Mouse (Mus musculus) T-cell, adult 2 months (primary cell): ENCODE results near the gene Mgat5.

ENCODE experiments used
- DNase-seq: peaks from one replicate; pipeline ENCODE4 v3.0.0; 2022; ENCODE audit warnings: low spot score

The Mgat5 gene

GRCm38 (mm10) chr1:127394716-127395115 lies 189.9 kb downstream of the Mgat5 start:
- no peak for DNase-seq

DNA sequence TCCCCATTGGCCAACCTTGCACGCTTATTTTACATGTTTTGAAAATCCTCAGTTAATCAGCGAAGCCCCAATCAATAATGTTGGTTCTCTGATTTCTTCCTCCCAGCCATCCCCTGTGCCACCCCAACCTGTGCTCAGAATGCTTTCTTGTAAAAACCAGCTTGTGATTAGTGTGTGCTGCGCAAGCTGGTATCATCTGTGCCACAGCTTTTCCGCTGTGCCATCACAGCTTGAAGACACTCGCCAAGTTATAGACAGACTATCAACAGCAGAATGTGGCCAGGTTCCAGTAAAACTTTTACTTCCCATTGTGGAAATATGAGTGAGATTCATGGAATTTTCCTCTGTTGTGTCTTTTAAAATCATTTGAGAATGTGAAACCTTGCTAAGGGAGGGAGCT lies 190.9 kb downstream of the Mgat5 start:
- DNase-seq = no peak

DNA sequence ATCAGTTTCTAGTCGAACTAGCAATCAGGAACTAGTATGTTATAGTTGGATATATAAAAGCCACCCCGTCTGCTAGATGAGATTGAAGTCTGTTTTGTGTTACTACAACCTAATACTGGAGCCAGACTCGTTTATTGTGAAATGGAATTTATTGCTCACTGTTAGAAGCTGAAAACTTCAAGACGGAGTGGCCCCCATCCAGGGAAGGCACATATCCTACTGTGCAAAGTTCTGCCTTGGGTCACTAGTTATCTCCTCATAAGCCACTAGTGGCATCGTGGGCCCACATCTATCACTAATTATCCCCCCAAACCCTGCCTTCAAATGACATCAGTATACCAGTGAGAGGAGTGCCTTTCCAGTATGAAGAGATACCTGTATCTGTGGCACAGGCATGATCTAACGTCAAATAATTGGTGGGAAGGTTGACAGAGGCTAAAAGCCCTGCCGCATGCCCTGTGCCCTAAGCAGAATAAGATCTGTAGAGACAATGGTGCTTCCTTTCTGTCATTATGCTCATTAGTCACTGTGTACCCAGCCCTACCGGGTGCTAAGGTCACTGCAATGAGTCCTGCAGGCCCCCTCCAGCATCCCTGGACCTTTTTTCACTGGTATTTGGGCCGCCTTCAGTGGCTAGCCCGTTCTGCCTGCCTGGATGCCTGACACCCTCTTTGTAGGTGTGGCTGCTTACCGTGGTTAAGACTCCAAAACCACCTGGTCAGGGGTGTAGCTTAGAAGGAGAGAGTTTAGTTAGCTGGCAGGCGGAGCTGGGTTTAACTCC lies 191.9 kb downstream of the Mgat5 start:
- DNase-seq = no peak

DNA sequence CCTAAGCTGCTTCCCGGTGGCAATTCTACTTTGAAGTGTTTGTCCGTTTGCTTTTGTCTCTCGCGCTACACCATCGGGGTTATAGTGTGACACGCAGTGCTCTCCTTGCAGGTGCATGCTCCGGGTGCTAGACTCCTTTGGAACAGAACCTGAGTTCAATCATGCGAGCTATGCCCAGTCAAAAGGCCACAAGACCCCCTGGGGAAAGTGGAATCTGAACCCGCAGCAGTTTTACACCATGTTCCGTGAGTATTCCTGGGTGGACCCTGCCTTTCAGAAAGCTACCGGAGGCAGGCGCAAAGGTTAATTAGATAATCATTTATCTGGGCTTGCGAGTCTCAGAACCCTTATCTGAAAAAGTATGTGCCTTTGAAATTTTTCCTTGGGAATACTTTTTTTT lies 192.6 kb downstream of the Mgat5 start:
- no peak for DNase-seq

GRCm38 (mm10) chr1:127398186-127398585 lies 193.4 kb downstream of the Mgat5 start:
- no peak for DNase-seq

DNA sequence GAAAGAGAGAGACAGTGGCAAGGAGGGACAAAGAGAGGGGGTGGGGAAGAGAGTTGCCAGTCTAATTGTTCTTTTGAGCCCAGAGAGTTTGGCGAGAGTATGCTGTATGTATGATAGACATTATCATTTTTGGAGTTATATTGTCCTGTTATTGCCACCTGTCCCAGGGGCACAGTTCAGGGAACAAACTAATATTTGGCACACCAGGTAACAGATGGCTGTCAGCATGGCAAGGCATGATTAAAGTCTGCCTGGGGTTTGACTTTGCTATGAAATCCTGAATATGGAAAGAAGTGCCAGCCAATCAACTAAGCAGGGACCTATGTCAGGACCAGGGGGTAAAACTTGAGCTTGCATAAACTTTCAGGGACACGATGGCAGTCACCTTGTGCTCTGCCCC lies 195.4 kb downstream of the Mgat5 start:
- no peak for DNase-seq

GRCm38 (mm10) chr1:127400666-127401065 lies 195.9 kb downstream of the Mgat5 start:
- DNase-seq = no peak

GRCm38 (mm10) chr1:127404655-127405054 lies 199.8 kb downstream of the Mgat5 start:
- DNase-seq = no peak

GRCm38 (mm10) chr1:127408957-127409423 lies 204.2 kb downstream of the Mgat5 start:
- DNase-seq = no peak

DNA sequence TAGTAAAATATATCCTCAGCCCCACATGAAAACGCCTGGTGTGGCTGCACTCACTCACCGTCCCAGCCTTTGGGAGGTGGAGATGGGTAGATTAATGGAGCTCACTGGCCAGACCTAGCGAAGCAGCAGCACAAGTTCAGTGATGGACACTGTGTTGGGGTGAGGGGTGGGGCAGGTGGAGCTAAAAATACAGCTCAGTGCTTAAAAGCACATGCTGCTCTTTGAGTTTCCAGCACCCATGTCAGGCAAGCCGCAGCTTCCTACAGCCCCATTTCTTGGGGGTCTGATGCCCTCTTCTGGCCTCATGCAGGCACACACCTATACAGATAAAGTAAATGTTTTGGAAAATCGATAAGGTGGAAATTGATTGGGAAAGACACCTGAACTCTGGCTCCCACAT lies 204.7 kb downstream of the Mgat5 start:
- DNase-seq = peak; percentile 9

DNA sequence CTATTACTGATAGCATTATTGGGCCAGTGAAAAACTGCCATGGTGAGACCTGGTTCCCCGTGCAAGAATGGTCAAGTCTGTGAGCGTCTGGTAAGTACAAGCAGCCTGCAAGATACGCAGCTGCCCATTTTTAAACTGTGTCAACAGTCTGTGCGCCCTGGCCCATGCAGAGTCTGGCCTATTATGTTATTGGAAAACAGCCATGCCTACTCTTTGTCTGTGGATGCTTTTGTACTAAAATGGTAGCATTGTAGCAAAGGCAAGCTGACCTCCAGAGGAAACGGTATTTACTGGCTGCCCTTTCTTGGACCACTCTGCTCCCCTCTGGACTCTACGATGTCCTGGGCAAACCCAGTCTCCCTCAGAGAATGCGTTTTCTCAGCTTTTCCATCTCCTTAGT lies 209.7 kb downstream of the Mgat5 start:
- DNase-seq = no peak

- no peak for DNase-seq
Measured at GRCm38 (mm10) chr1:127415896-127416295, 211.1 kb downstream of the Mgat5 start.

DNA sequence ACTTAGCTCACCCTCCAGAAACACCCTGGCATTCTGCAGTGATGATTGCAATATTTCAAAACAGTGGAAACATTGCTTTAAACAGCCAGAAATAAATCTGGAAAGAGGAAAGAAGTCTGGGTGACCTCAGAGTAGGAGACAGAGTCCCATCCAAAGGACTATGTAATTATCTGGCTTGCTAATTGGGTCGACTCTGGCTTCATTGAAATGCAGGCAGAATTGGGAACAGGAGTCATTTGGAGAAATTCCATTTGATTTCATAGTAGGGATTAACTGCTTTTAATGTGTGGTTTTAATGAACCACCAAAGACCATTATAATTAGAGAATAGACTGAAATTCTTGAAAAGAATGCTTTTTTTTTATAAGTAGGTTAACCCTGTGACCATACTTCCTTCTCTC lies 212.2 kb downstream of the Mgat5 start:
- DNase-seq = no peak

DNA sequence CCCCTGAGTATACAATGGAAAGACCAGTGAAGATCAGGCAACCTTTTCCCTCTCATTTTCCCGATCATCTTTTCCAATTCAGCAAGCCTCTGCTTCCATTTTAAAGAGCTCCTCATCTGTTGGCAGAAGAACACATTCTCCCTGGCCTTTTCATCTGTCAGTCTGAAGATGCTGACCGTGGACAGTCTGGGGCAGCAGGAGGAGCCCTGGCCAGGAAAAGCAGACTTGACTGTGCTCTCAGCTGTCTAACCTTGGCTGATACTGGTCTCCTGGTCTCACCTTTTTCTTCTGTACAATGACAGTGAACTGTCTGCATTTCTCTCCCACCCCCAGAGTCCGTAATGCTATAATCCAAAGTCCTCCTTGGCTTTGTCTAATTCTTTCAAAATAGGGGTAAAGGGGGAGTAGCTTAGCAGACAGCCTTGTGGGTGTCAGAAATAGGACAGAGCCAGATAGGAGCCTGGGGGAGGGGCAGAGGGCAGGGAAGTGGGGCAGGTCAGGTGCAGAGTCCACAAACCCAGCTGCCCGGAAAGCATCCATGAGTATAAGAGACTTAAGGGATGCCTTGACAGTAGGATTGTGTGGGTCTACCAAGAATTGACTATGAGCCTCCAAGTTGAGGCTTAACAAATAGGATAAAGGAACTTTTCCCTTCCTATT lies 214.2 kb downstream of the Mgat5 start:
- DNase-seq = no peak

DNA sequence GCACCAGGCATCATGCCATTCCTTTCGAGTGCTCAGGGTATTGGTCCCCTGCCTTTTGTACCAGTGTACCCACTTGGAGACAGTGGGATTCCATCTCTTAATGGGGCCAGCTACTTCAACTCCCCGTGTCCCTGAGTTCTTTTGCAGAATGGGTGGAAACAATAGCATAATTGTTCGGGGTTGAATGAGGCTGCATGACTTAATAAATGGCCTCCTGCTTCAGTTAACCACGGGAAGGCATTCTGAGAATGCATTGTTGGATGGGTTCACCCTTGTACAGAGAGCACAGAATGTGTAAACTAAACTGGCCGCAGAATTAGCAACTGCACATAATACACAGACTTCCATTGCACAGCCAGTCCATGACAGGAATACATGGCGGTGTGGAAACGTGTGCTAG lies 214.8 kb downstream of the Mgat5 start:
- DNase-seq = no peak

DNA sequence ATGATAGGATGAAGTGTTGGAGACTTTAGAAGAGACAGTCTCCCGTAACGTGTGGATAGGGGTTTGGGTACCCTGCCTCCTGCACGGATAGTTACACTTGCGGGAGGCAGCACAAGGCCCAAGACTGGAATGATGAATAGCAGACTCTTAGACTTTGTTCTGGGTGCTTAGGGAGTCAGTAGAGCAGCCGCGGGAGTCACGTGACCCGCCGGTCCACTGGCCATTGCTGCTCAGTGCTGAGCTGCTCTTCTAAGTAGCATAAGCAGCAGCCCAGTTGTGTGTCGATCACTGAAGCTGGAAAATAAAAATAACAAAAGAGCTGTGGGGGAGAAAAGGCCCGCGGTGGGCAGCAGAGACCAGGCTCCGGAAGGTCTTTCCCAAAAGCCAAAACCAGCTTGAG lies 215.6 kb downstream of the Mgat5 start:
- no peak for DNase-seq

DNA sequence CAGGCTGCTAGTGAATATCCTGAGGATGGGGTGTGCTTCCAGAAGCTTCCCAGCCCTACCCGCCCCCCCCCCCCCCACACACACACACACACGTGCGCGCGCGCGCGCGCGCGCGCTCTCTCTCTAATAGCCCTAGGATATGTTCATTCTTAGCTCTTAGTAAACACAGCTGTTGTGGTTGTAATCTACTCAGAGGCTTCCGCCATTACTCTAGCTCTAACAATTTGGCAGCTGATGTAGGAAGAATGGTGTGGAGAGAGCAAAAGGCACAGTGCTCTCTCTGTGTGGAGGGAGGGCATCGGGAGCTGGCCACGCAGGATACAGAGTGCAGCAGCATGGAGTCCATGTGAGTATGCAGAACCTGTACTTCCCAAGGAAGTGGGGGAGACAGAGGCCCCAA lies 216.0 kb downstream of the Mgat5 start:
- no peak for DNase-seq

DNA sequence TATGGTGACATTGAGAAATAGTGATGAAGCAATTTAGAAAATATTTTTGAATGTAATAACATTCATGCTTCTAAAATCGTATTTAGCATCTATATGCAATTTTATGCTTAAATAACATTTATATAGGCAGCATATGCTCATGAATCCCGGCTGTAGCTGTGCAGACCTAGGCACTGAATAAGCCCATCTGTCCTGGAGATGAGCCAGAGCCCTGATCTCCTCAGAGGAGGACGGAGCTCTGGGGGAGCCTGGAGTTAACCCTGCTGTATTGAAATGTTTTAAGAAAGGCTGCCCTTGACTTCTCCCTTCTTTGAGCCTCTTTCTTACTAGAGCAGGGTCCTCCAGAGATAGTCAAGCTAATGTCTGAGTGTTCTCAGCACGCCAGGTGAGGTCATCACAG lies 217.8 kb downstream of the Mgat5 start:
- no peak for DNase-seq

GRCm38 (mm10) chr1:127425021-127425532 lies 220.3 kb downstream of the Mgat5 start:
- no peak for DNase-seq

DNA sequence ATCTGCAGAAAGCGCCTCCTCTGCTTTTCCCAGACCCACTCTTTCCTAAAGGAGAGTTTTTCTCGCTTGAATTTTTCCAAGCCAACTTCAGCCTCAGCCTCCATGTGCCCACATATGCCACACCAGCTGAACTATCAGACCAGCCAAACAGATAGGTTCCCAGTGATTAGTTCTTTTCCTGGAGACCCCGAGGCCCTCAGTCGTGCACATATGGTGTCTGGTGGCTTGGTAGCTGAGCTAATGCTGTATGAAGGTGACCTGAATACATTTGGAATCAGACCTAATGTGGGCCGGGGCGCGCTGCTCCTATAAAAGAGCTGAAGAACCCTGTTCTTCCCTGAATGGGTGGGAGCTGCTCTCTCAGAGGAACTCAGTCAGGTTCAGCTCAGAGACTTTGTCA lies 225.5 kb downstream of the Mgat5 start:
- no peak for DNase-seq

DNA sequence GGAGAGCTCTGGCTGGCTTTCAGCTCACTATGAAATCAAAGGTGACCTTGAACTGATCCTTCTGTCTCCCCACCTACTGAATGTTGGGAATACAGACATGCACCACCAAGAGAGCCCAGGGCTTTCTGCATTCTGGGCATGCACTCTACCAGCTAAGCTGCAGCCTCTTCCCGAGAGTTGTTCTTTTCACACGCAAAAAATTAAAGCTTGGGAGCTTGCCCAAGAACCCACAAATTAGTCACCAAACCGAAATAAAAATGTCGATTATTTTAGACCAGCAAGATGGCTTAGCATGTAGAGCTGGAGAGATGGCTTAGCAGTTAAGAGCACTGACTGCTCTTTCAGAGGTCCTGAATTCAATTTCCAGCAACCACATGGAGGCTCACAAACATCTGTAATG lies 230.0 kb downstream of the Mgat5 start:
- no peak for DNase-seq

DNA sequence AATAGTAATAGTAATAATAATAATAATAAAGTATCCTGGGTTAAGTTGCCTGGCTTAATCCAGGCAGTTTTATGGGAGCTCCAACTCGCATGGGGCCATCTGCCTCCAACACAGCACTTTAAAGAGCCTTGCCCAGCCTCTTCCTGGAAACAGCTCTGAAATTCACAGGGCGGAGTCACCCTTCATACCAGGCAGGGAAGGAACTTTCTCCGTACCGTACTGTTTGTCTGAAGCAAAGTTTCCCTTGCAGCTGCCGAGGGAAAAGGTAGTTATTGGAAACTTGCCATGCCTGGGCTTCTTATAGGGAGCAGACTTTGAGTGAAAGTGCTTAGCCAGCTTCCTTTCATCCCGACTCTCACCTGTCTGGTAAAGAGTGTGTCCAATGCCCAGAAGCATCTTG lies 232.3 kb downstream of the Mgat5 start:
- DNase-seq = no peak

DNA sequence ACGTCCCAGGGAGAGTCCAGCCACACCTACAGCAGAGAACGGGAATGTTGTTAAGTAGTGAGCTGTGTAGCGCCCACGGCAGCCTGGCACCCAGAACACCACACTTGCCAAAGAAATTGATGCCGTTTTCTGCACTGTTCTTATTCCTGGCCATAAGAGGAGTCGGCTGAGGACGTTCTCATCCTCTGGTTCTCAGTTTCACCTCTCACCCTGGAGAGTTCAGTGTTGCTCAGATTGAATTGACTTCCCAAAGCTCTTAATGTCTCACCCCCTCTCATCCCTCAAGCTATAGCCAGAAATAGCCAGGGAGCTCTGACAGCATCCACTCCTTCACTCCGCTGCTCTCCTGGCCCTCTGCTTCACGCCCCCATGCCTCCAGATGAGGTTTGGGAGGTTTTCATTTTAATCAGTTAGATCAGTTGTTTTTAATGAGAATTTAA lies 234.7 kb downstream of the Mgat5 start:
- no peak for DNase-seq
